Mouse (Mus musculus) forebrain, embryonic 10.5 days (tissue): Measurements from ENCODE around the gene Lrrfip1. TPM values are rescaled to one million over a fixed set of nuclear protein-coding genes. Genes with fewer than 3 reads are reported as not detected.

Experiments used
- DNase-seq: peaks from one replicate; pipeline ENCODE4 v3.0.0-alpha.2; 2017; ENCODE audit warnings: low spot score; ENCODE audit errors: extremely low spot score
- H3K27ac ChIP-seq: fragments of 300-500 bp; sonication (generic); 2 replicates; pipeline ENCODE4 v1.5.1; 2016; ENCODE audit warnings: mild to moderate bottlenecking
- H3K27me3 ChIP-seq: fragments of 300-500 bp; sonication (generic); 2 replicates; pipeline ENCODE4 v1.6.1; 2016; ENCODE audit warnings: mild to moderate bottlenecking; ENCODE audit not compliant: poor library complexity, severe bottlenecking
- H3K36me3 ChIP-seq: fragments of 300-500 bp; sonication (generic); replicated peaks from 2 replicates; pipeline ENCODE4 v1.6.1; 2016; ENCODE audit warnings: mild to moderate bottlenecking, moderate library complexity
- H3K4me1 ChIP-seq: fragments of 300-500 bp; sonication (generic); 2 replicates; pipeline ENCODE4 v1.6.1; 2016
- H3K4me3 ChIP-seq: fragments of 300-500 bp; sonication (generic); 2 replicates; pipeline ENCODE4 v1.5.1; 2016; ENCODE audit warnings: mild to moderate bottlenecking, moderate library complexity
- H3K9me3 ChIP-seq: fragments of 300-500 bp; sonication (generic); 2 replicates; pipeline ENCODE4 v1.6.1; 2016; ENCODE audit warnings: mild to moderate bottlenecking, moderate library complexity
- WGBS: fragments of 180-500 bp; shearing (Covaris S2); methylation state at CpG from one replicate; pipeline ENCODE4 v1.1.7; 2016; 5-methylcytosine and 5-hydroxymethylcytosine counted together
- polyA plus RNA-seq: library from polyadenylated mRNA; unstranded; fragments of >200 nt; fragmentation: Nextera tagmentation; extraction: Ambion mirVana; gene quantifications from 2 replicates; pipeline ENCODE4 v1.2.1, GENCODE M21; 2016

Lrrfip1 gene
- polyA plus RNA-seq, 1 experiment from 2014 or later, result 25.1 TPM

DNA sequence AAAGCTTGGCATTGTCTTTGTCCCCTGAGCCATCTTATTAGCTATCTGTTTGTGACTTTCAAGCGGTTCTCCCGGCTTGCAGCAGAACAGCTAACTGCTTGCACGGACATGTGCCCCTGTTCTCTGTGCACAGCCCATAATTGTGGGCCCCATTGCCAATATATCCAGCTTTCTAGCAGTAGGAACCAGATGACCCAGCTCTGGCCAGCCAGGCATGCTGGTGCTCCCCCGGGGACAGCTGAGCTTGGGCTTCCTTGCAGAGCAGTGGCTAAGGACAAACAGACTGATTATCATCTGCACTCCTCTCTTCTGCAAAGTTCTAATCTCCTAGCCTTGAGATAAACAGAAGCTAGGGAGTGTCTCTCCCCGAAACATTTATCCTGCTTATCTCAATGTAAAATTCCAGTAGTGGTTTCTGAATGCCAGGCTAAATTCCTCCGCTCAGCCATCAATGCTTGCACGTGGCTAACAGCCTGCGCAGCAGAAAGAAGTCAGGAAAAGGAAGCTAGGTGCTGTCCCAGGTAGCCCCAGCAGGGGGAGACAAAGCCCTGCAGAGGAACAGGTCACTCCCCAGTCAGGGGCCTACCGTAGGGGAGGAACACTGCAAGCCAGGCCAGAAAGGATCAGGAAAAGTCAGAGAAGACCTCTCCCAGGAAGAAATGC lies 25.5 kb upstream of the Lrrfip1 start:
- DNase-seq, result peak; percentile 92
- WGBS, result 23% methylated on average over 9 of the region's 9 CpGs
- Histone ChIP-seq H3K4me3 (no peak overlapping the region), H3K36me3 (no peaks in the 10 kb centered on the region), H3K9me3 (no peaks in the 10 kb centered on the region), H3K27ac (peak overlapping the region; percentile 56; the same call in 1 of the 2 replicates), H3K4me1 (peaks cover 51% of the 10 kb centered on the region), H3K27me3 (peaks cover 26% of the 10 kb centered on the region)

DNA sequence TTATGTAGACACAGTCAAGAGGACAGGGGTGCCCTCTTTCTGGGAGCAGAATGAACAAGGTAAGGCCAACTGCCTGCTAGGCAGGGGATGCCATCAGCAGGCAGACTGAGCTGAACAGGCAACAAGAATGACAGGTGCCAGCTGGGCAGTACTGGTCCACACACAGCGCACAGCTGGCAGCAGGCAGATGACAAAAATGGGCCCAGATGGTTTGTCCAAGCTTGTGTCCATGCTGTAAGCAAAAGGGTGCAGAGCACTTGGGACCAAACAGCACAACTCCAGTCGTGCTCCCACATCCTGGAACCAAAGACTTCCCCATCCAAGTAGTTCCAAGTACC lies 25.0 kb upstream of the Lrrfip1 start:
- Histone ChIP-seq H3K4me3 (no peak overlapping the region), H3K27me3 (peaks cover 26% of the 10 kb centered on the region), H3K9me3 (no peaks in the 10 kb centered on the region), H3K27ac (peak overlapping the region; percentile 56; the same call in 1 of the 2 replicates), H3K4me1 (peaks cover 51% of the 10 kb centered on the region), H3K36me3 (no peaks in the 10 kb centered on the region)
- 85% methylated on average over 2 of the region's 2 CpGs for WGBS
- DNase-seq, result no peak

DNA sequence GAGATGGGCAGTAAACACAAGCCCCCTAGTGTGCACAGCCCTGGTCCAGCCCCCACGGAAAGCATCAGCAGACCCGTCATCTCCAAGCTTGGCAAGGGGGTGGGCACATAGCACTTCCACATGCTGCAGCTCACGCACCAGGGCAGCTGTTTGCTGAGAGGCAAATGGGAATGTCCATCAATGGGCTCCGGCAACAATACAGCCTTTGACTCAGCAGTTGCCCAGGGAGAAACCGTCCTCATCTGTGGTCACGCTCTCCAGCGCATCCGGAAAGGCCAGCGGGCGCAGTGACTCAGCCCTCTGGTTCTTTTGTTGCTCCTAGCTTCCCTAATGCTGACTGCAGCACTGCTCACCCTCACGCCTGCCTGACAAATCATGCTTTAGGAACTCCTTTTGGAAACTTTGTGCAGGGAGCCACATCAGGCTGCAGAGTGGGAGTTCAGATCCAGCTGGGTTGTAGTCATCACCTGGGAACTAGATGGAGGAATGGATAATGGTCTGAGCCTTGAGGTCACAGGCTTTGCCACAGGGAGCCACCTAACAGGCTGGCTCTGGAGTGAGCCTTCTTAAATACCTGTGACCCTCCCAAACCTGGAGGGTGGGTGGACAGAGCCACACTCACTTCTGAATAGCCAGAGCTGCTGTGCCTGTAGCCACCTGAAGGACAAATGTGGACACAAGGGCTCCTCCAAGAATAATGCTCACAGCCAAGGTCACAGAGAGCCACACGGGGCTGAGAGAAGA lies 23.5 kb upstream of the Lrrfip1 start:
- peak; percentile 61 for DNase-seq
- H3K27me3 ChIP-seq, result peaks cover 21% of the 10 kb centered on the region
- WGBS, result 10% methylated on average over 12 of the region's 12 CpGs
- no peaks in the 10 kb centered on the region for H3K9me3 ChIP-seq
- peaks cover 42% of the 10 kb centered on the region for H3K4me1 ChIP-seq
- peak overlapping the region; percentile 27; the same call in 1 of the 2 replicates for H3K4me3 ChIP-seq
- H3K36me3 ChIP-seq, result no peaks in the 10 kb centered on the region
- peak overlapping the region; percentile 51 for H3K27ac ChIP-seq

DNA sequence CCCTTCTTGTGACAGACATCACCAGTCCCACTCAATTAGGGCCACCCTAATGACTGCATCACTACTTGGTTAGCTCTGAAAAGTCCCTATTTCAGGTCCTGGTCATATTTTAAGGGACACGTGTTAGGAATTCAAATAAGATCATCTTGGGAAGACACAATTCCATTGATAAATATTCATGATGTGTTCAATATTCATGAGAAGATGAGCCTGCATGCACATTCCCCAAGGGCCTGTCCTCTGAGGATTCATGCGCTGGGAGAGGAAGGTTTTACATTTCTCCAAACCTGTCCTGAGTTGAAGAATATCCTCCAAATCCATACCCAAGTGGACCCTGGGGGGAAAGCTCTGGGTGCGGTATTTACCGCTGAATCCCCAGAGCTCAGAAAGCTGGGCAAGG lies 22.6 kb upstream of the Lrrfip1 start:
- H3K9me3 ChIP-seq, result no peaks in the 10 kb centered on the region
- H3K27ac ChIP-seq, result no peak overlapping the region
- H3K4me1 ChIP-seq, result peaks cover 42% of the 10 kb centered on the region
- H3K36me3 ChIP-seq, result no peaks in the 10 kb centered on the region
- WGBS, result 90% methylated on average over 4 of the region's 4 CpGs
- peaks cover 19% of the 10 kb centered on the region for H3K27me3 ChIP-seq
- H3K4me3 ChIP-seq, result no peak overlapping the region
- DNase-seq, result no peak

DNA sequence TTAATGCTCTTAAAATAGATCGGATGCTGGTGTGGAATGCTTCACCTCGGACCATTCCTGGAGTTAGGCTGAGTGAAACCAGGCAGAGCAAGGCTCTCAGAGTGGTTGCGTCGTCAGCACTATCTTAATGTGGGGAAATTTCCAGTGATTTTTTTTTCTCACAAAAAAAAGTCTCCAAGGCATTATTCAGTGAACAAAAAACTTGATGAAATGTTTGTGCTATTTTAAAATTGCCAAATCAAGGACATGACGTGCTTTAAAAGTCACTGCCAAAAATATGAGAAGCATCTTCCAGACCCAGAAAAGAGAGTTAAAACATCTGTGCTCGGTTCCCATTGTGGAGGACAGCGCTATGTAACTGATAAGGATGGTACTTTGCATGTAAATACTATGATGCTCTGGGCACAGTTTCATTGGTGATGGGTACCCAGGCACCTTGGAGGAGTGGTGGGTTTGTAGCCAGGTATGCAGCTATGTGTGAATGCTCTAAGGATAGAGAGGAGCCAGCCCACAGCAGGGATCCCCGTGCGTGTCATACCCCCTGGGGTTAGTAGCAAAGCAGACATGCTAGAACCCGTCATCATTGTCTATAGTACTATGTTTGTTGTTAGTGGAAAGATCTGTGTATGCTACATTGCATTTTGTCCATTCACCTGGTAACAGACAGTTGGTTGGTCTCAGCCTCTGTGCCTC lies 17.8 kb upstream of the Lrrfip1 start:
- no peaks in the 10 kb centered on the region for H3K27me3 ChIP-seq
- no peak overlapping the region for H3K27ac ChIP-seq
- H3K9me3 ChIP-seq, result no peaks in the 10 kb centered on the region
- no peak for DNase-seq
- no peak overlapping the region for H3K4me3 ChIP-seq
- peaks cover 5% of the 10 kb centered on the region for H3K4me1 ChIP-seq
- WGBS, result 83% methylated on average over 10 of the region's 10 CpGs
- no peaks in the 10 kb centered on the region for H3K36me3 ChIP-seq

DNA sequence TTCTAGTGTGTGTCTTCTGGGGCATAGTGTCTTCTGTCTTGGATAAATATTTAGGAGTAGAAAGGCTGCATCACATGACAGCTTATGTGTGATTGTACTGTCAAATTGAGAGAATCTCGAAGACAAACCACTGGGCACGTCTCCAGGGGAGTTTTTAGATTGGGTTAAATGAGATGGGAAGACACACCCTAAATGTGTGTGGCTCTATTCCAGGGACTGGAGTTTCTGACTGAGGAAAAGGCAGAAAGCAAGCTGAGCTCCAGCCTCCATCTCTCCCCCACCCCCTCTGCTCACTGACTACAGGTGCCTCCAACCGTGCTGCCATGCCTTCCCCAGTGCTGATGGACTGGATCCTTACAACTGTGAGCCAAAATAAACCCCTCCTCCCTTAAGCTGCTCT lies 17.2 kb upstream of the Lrrfip1 start:
- no peaks in the 10 kb centered on the region for H3K36me3 ChIP-seq
- no peaks in the 10 kb centered on the region for H3K4me1 ChIP-seq
- no peak overlapping the region for H3K27ac ChIP-seq
- H3K9me3 ChIP-seq, result no peaks in the 10 kb centered on the region
- H3K4me3 ChIP-seq, result no peak overlapping the region
- no peak for DNase-seq
- WGBS, result 83% methylated on average over 3 of the region's 3 CpGs
- no peaks in the 10 kb centered on the region for H3K27me3 ChIP-seq

DNA sequence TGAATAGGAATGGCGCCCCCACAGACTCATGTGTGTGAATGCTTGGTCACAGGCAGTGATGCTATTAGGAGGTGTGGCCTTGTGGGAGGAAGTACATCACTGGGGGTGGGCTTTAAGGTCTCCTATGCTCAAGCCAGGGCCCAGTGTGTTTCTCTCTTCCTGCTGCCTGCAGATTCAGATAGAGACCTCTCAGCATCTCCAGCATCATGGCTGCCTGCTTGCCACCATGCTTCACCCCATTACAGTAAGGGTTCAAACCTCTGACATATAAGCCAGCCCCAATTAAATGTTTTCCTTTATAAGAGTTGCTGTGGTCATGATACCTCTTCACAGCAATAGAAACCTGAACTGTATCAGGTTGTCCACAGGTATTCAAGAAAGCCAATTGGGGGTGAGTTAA lies 2.6 kb upstream of the Lrrfip1 start:
- Histone ChIP-seq H3K27me3 (peaks cover 19% of the 10 kb centered on the region), H3K4me1 (peaks cover 32% of the 10 kb centered on the region), H3K36me3 (no peaks in the 10 kb centered on the region), H3K27ac (no peak overlapping the region), H3K9me3 (peaks cover 8% of the 10 kb centered on the region; the same call in 1 of the 2 replicates), H3K4me3 (no peak overlapping the region)
- no peak for DNase-seq
- 93% methylated on average over 1 of the region's 1 CpGs for WGBS

DNA sequence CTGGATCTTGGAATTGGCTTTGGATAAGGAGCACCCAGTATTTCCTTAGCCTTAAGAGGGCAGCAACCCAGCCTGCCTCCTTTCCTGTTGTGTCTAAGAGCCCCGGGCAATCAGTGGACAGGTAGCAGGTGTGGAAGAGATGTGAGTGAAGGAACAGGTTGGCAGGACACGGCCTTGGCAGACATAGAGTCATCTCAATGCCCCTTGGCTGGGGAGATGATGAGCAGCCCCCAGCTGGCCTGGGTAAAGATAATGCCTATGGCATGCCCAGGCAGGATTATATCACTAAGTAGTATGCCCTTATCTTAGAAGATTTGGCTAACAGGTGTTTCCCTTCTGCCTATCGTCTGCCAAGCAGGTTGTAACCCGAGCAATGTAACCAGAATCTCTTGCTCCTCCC lies 1.4 kb upstream of the Lrrfip1 start:
- peaks cover 19% of the 10 kb centered on the region for H3K27me3 ChIP-seq
- H3K4me3 ChIP-seq, result no peak overlapping the region
- H3K4me1 ChIP-seq, result peaks cover 32% of the 10 kb centered on the region
- H3K27ac ChIP-seq, result no peak overlapping the region
- DNase-seq, result no peak
- WGBS, result 83% methylated on average over 4 of the region's 4 CpGs
- peaks cover 8% of the 10 kb centered on the region; the same call in 1 of the 2 replicates for H3K9me3 ChIP-seq
- H3K36me3 ChIP-seq, result 0 out of 2 replicates have a peak, but pooled peaks cover 2% of the 10 kb centered on the region

DNA sequence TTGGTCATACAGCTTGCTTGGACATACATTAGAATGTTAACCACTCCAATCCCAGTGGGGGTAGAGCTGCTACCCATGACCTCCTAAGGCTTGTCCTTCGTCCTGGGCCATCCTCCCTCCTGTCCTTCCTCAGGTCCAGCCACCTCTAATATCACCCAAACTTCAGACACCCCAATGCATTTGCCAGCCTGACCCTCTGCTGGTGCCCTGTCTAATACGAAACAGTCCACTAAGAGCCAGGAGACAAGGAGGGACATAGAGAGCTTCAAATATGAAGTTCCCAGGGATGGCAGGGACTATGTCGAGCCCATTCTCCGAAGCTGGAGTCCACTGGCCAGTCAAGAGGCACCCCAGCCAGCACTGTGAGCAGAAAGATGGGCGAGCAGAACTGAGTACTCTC lies 896 bp upstream of the Lrrfip1 start:
- H3K27ac ChIP-seq, result no peak overlapping the region
- no peak for DNase-seq
- 87% methylated on average over 5 of the region's 5 CpGs for WGBS
- H3K4me1 ChIP-seq, result peaks cover 35% of the 10 kb centered on the region
- H3K4me3 ChIP-seq, result peak overlapping the region; percentile 73
- 0 out of 2 replicates have a peak, but pooled peaks cover 2% of the 10 kb centered on the region for H3K36me3 ChIP-seq
- H3K9me3 ChIP-seq, result peaks cover 8% of the 10 kb centered on the region; the same call in 1 of the 2 replicates
- peaks cover 19% of the 10 kb centered on the region for H3K27me3 ChIP-seq

DNA sequence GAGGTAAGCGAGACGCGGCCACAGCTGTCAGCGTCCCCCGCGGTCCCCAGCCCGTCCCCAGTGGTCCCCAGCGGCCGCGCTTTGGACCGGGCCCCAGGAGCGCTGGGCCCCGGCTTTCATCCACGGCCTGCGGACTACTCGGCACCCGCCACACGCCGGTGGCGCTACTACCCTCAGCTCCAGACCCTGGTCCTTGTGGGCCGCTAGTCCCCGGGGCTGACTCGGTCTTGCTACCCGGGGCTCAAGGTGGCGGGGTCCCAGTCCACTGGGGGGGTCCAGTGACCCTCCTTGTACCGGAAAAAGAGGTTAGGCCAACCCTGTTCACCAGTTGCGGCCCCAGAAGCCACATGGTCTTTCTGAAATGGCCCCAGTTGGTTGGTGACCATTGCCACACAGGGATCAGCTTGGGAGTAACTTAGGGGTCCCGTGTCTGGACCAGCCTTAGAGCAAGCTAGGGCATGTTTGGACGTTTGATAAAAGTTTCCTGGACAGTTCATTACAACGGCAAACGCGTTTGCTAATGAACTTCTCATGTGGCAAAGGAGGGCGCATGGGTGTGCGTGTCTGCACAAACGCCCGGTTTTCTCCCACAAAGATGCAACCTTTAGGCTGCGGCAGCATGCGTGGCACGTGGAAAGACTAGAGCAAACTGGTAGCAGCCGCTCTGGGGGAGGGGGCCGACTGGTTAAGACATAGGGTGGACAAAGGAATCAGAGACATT lies 514 bp downstream of the Lrrfip1 start:
- H3K27ac ChIP-seq, result peak overlapping the region; percentile 84
- peak; percentile 38 for DNase-seq

DNA sequence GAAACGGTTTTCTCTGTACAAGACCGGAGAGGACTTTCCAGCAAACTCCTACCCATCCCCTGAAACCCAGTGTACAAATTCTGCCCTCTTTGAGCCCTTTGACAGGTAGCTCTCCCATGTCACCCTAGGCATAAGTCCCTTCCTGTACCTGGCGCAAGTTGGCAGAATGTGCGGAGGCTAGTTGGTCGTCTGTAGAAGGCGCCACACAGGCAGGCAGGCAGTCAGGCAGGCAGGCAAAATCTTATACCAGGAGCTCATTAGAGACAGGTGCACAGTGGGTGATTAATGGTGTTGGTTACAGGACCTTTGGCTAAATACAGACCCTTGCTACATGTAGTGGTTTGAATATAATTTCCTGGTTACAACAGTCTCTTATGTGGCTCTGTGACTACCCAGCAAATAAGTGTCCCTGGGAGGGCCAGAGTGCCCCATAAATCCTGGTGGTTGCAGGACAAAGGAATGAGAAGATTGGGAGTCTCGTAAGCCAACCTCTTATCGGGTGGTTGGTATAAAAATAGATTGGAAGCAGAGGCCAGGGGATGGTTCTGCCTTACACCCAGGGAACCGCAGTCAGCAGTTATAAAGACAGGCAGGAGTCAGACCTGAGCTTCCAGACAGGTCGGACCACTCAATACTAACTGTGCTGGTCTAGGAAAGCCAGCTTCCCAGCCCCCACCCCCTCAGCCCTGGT lies 1.5 kb downstream of the Lrrfip1 start:
- H3K9me3 ChIP-seq, result peaks cover 8% of the 10 kb centered on the region; the same call in 1 of the 2 replicates
- no peak for DNase-seq
- H3K27me3 ChIP-seq, result peaks cover 19% of the 10 kb centered on the region
- no peak overlapping the region for H3K27ac ChIP-seq
- H3K36me3 ChIP-seq, result 0 out of 2 replicates have a peak, but pooled peaks cover 2% of the 10 kb centered on the region
- H3K4me3 ChIP-seq, result peak overlapping the region; percentile 73
- H3K4me1 ChIP-seq, result peaks cover 38% of the 10 kb centered on the region
- WGBS, result 77% methylated on average over 10 of the region's 10 CpGs

More for the DNA sequence above, 514 bp downstream of the Lrrfip1 start:
- H3K9me3 ChIP-seq, result peaks cover 8% of the 10 kb centered on the region; the same call in 1 of the 2 replicates
- peaks cover 38% of the 10 kb centered on the region for H3K4me1 ChIP-seq
- H3K4me3 ChIP-seq, result peak overlapping the region; percentile 73
- WGBS, result 3% methylated on average over 39 of the region's 41 CpGs
- 0 out of 2 replicates have a peak, but pooled peaks cover 2% of the 10 kb centered on the region for H3K36me3 ChIP-seq
- peaks cover 19% of the 10 kb centered on the region for H3K27me3 ChIP-seq

DNA sequence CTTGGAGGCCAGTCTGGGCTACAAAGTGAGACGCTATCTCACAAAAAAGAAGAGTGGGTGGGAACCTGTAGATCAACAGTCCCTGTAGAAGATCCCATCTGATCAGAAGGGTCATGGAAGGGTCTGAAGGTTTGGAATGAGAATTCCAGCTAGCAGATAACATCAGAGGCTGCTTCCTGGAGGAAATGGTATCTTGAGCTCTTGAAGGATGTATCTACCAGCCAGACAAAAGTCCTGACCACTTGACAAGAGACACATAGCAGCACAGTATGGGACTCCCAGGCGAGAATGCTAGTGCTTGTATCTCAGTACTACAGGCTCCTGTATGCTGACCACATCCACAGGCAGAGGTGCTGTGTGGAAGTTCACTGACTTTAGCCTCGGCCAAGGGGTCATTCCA lies 2.6 kb downstream of the Lrrfip1 start:
- Histone ChIP-seq H3K27ac (no peak overlapping the region), H3K4me3 (no peak overlapping the region), H3K27me3 (peaks cover 19% of the 10 kb centered on the region), H3K9me3 (peaks cover 3% of the 10 kb centered on the region; the same call in 1 of the 2 replicates), H3K36me3 (0 out of 2 replicates have a peak, but pooled peaks cover 2% of the 10 kb centered on the region), H3K4me1 (peaks cover 38% of the 10 kb centered on the region)
- 91% methylated on average over 3 of the region's 3 CpGs for WGBS
- no peak for DNase-seq
